Mouse (Mus musculus) embryonic fibroblast, embryonic 13.5 days (primary cell): ENCODE measurements at regions not wholly inside any gene's neighbourhood (a gene's known extent, or its start where the extent isn't known, plus 50 kb on each side); places are given as distances from the start of the nearest gene placed in this dataset.
A peak's percentile ranks its signal among the peaks of the same experiment; 100 is the strongest.

Experiments
- H3K27ac ChIP-seq: 2 replicates; pipeline ENCODE4 v1.5.1; 2012; ENCODE audit warnings: low read length, control low read depth, inconsistent platforms; ENCODE audit not compliant: insufficient read depth
- H3K4me1 ChIP-seq: 2 replicates; pipeline ENCODE4 v1.6.1; 2011; ENCODE audit warnings: low read length; ENCODE audit not compliant: control insufficient read depth, insufficient read depth
- H3K4me3 ChIP-seq: 2 replicates; pipeline ENCODE4 v1.5.1; 2011; ENCODE audit warnings: mild to moderate bottlenecking, control low read depth, low read length; ENCODE audit not compliant: insufficient read depth
- CTCF ChIP-seq: IDR thresholded peaks from 2 replicates; pipeline ENCODE4 v1.5.1; 2011; ENCODE audit warnings: mild to moderate bottlenecking, control low read depth, low read length, moderate library complexity, borderline replicate concordance; ENCODE audit not compliant: insufficient read depth
- POLR2A ChIP-seq: IDR thresholded peaks from 2 replicates; pipeline ENCODE4 v1.6.1; 2011; ENCODE audit warnings: low read depth, mild to moderate bottlenecking, control low read depth, low read length, moderate library complexity

DNA sequence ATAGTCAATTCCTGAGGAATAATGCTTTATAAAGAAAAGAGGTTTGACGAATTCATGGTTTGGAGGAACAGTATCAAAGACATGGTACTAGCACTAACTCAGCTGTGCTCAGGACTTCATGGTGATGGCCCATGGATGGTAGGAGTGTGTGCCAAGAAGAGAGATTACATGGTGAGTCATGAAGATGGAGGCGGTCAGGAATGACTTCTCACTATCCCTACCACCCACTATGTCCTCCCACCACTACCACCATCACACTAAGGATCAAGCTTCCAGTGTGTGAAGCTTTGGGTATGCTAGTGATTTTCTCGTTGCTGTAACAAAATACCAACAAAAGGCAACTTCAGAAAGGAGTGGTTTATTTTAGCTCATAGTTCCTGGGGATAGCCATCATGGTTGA is 142.1 kb downstream of the Ddx1 start:
- H3K27ac ChIP-seq: no peak overlapping the region
- no peaks in the 10 kb centered on the region for H3K4me1 ChIP-seq
- no peak for TF ChIP-seq CTCF
- no peak for TF ChIP-seq POLR2A
- H3K4me3 ChIP-seq: no peak overlapping the region

DNA sequence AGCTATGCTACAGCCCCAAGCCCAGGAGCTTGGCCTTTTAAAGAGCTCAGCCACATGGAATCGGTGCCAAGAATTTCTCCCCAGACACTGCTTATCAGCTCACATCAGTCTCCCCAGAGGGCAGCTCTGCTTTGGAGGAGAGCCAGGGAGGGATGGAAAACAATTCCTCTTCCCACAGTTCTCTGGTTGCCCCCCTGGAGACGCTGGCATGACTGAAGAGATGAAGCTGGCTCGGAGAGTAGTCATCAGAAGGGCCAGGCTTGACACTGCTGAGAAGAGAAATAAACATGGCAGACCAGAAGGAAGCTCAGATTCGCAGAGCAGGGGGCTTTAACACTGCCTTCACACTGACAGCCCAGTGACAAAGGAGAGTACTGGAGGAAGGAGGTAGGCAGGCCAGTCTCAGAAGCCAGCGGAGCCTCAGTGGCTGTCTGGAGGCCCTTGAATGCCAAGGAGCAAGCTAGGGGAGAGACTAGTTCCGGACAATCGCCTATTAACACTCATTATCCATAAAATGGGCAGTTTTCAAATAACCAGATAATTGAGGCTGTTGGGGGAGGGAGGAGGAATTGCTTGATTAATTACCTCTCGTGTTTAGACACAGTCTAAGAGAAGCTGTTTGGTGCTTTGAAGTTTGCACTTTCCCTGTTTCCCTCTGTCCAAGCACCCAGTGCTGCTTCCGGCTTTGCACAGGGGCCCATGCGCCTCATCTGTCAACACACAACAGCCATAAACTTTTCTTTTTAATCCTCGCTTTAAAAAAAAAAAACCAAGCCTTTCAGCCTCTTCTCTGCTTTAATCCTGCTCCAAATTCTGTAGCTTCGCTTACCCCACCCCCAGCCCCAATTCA is 148.3 kb downstream of the Ddx1 start:
- H3K4me1 ChIP-seq: no peaks in the 10 kb centered on the region
- H3K27ac ChIP-seq: no peak overlapping the region
- no peak overlapping the region for H3K4me3 ChIP-seq
- no peak for TF ChIP-seq CTCF
- TF ChIP-seq POLR2A: no peak

DNA sequence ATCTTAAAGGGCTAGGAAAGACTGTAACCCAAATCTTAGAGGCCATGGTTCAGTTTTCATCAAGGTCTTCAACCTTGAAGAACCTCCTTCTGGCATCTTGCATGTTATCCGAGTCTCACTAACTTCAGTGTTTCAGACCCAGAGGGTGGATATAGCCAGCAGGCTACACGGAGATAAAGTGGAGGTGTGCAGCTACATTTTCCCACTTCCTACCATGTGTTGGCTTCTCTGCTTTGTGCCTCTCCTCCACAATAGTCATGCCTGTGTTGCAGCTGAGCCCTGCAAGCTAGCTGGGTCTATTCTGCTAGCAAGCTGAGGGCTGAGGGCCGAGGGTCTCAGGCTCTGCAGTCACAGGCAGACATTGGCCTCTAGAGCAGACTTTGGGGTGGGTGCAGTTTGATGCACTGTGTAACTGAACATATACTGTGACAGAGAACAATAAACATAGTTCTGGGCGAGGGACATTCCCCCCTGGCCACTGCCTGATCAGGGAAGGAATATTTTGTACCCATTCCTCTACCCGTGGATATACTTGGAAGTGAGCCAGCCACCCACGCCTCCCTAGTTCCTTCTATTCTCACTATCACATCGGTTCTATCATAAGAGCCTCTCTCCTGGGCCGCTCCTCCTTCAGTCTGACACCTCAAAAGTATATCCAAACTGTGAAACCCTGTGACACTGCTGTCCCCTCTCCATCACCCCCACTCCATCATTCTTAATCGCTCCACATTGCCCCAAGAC is 152.6 kb upstream of the Mycn start:
- no peak overlapping the region for H3K4me3 ChIP-seq
- no peaks in the 10 kb centered on the region for H3K4me1 ChIP-seq
- no peak overlapping the region for H3K27ac ChIP-seq
- no peak for TF ChIP-seq CTCF
- no peak for TF ChIP-seq POLR2A

- Histone ChIP-seq H3K27ac (no peak overlapping the region), H3K4me3 (no peak overlapping the region), H3K4me1 (no peaks in the 10 kb centered on the region)
- TF ChIP-seq POLR2A (no peak), CTCF (no peak)
These were observed 144.2 kb upstream of the Mycn start for GRCm38 (mm10) chr12:13085951-13086350.

DNA sequence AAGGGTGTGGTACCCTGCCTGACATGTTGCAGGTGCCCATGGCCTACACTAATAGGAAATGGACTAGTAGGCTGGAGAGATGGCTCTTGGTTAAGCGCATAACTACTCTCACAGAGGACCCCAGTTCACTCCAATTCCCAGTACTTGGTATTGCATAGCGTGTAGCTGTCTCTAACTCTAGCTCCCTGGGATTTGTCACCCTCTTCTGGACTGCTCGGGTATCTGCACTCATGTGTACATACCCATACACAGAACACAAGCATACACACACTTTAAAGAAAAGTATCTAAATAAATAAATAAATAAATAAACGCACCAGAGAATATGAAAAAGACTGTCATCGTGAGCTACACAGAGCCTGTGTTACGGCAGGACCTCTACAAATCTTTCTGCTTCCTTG is 143.8 kb upstream of the Mycn start:
- H3K27ac ChIP-seq: no peak overlapping the region
- H3K4me3 ChIP-seq: no peak overlapping the region
- TF ChIP-seq POLR2A (no peak), CTCF (no peak)
- H3K4me1 ChIP-seq: no peaks in the 10 kb centered on the region

DNA sequence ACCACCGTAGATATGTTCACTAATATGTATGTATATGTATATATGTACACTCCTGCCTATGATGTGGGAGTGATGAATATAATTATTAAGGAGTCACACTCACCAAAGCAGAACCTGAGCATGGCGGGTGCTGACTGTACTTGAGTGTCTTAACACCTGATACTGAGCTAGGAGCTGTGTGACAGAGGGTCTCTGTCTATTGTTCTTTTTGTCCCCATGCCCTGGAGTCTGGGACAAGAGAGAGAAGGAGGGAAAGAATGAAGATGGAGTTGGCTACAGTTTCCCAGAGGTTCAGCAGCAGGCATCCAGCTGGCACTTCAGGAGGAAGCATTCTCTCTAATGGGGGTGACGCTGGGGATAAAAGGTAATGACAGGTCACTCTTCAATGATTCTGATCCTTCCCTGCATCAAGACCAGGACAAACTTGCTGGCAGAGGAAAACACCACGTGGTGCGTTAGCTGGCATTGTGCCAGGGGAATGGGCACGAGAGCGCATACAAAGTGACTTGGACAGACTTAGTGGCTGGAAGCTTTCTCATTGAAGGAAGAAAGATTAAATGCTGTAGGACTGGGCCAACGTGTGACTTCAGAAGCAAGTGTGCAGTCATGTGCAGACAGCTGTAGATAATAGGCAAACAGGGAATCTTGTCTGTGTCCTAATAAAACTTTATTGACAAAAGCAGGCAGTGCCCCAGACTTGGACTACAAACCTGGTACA is 141.8 kb upstream of the Mycn start:
- H3K4me1 ChIP-seq: 0 out of 2 replicates have a peak, but pooled peaks cover 1% of the 10 kb centered on the region
- H3K27ac ChIP-seq: no peak overlapping the region

GRCm38 (mm10) chr12:13080791-13081190 is 139.1 kb upstream of the Mycn start:
- no peak overlapping the region for H3K27ac ChIP-seq
- TF ChIP-seq CTCF: no peak
- TF ChIP-seq POLR2A: no peak
- no peak overlapping the region for H3K4me3 ChIP-seq
- H3K4me1 ChIP-seq: peaks cover 12% of the 10 kb centered on the region

More for the DNA sequence above, 141.8 kb upstream of the Mycn start:
- H3K4me3 ChIP-seq: no peak overlapping the region
- TF ChIP-seq POLR2A: no peak
- TF ChIP-seq CTCF: no peak

DNA sequence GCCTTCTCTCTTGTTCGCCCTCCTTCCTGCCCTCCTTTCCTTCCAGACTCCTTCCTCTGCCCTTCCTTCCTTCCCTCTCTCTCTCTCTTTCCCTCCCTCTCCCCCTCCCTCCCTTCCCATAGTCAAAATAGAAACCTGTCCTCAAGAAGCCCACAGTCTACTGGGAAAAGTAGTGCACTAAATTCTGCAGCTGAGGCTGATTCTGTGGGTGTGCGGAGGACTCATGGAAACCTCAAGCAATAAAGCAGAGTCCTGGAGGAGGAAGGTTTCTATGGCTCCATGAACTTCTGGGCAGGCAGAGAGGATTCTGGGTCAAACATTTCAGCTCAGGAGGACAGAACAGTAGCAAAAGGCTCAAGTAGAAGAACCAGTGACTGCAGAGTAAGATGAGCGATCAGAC is 138.1 kb upstream of the Mycn start:
- no peak overlapping the region for H3K27ac ChIP-seq
- H3K4me1 ChIP-seq: peaks cover 12% of the 10 kb centered on the region
- TF ChIP-seq CTCF: no peak
- no peak for TF ChIP-seq POLR2A
- H3K4me3 ChIP-seq: no peak overlapping the region

DNA sequence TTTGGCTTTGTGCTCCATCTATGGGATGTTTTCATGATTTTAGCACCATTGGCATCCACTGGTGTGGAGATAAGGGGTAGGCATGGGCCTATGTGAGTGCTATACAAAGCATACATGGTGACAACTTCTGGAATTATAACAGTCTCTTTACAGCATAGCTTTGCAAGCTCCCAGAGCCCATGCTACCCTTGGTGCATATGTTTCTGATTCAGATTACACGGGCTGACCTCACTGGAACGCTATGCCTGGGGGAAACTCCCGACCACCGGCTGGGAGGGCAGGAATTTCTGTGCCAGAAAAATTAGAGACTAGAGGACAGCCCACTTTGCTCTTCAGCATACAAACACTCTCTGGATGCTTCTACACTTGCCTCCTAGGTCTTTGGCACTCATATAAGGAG is 136.0 kb upstream of the Mycn start:
- TF ChIP-seq CTCF (no peak), POLR2A (no peak)
- H3K4me3 ChIP-seq: no peak overlapping the region
- peaks cover 12% of the 10 kb centered on the region for H3K4me1 ChIP-seq
- H3K27ac ChIP-seq: peak overlapping the region; percentile 2; the same call in 1 of the 2 replicates
